Mouse (Mus musculus) forebrain, embryonic 12.5 days (tissue): ENCODE measurements around the gene Cped1. TPM values are rescaled to one million over a fixed set of nuclear protein-coding genes. Genes with fewer than 3 reads are reported as not detected.

Source experiments
- ATAC-seq: fragments of 200-750 bp; cut with Nextera tagmentation; 2 replicates; pipeline ENCODE4 v1.8.0; 2017; ENCODE audit warnings: moderate TSS enrichment; ENCODE audit not compliant: low FRiP score
- H3K27ac ChIP-seq: fragments of 300-500 bp; sonication (generic); 2 replicates; pipeline ENCODE4 v1.5.1; 2016; ENCODE audit warnings: mild to moderate bottlenecking
- H3K27me3 ChIP-seq: fragments of 300-500 bp; sonication (generic); 2 replicates; pipeline ENCODE4 v1.6.1; 2016; ENCODE audit warnings: mild to moderate bottlenecking
- H3K36me3 ChIP-seq: fragments of 300-500 bp; sonication (generic); replicated peaks from 2 replicates; pipeline ENCODE4 v1.6.1; 2016; ENCODE audit warnings: mild to moderate bottlenecking
- H3K4me1 ChIP-seq: fragments of 300-500 bp; sonication (generic); 2 replicates; pipeline ENCODE4 v1.6.1; 2016
- H3K4me2 ChIP-seq: fragments of 300-500 bp; sonication (generic); 2 replicates; pipeline ENCODE4 v1.6.1; 2016; ENCODE audit warnings: mild to moderate bottlenecking, moderate library complexity
- H3K4me3 ChIP-seq: fragments of 300-500 bp; sonication (generic); replicated peaks from 2 replicates; pipeline ENCODE4 v1.5.1; 2016; ENCODE audit warnings: mild to moderate bottlenecking
- H3K9ac ChIP-seq: fragments of 300-500 bp; sonication (generic); 2 replicates; pipeline ENCODE4 v1.6.1; 2016; ENCODE audit warnings: mild to moderate bottlenecking
- H3K9me3 ChIP-seq: fragments of 300-500 bp; sonication (generic); 2 replicates; pipeline ENCODE4 v1.6.1; 2016
- WGBS: fragments of 180-500 bp; shearing (Covaris S2); methylation state at CpG from one replicate; pipeline ENCODE4 v1.1.7; 2016; 5-methylcytosine and 5-hydroxymethylcytosine counted together
- polyA plus RNA-seq: library from polyadenylated mRNA; unstranded; fragments of >200 nt; fragmentation: Nextera tagmentation; extraction: Ambion mirVana; gene quantifications from 2 replicates; pipeline ENCODE4 v1.2.1, GENCODE M21; 2016

Cped1 gene
- polyA plus RNA-seq, 1 experiment from 2014 or later = 12.0 TPM

GRCm38 (mm10) chr6:22280217-22280861 lies 294.6 kb downstream of the Cped1 start:
- ATAC-seq = no peak
- H3K4me1 ChIP-seq = no peaks in the 10 kb centered on the region
- H3K27me3 ChIP-seq = no peaks in the 10 kb centered on the region
- no peak overlapping the region for H3K4me3 ChIP-seq
- 71% methylated on average over 14 of the region's 14 CpGs for WGBS
- H3K27ac ChIP-seq = no peak overlapping the region
- no peak overlapping the region for H3K9ac ChIP-seq
- no peak overlapping the region for H3K4me2 ChIP-seq
- H3K9me3 ChIP-seq = no peaks in the 10 kb centered on the region
- no peaks in the 10 kb centered on the region for H3K36me3 ChIP-seq

GRCm38 (mm10) chr6:22282405-22282804 lies 296.7 kb downstream of the Cped1 start:
- WGBS = 92% methylated on average over 4 of the region's 4 CpGs
- H3K9ac ChIP-seq = no peak overlapping the region
- H3K4me3 ChIP-seq = no peak overlapping the region
- H3K27me3 ChIP-seq = peaks cover 14% of the 10 kb centered on the region
- no peak overlapping the region for H3K4me2 ChIP-seq
- H3K9me3 ChIP-seq = no peaks in the 10 kb centered on the region
- no peak for ATAC-seq
- H3K36me3 ChIP-seq = no peaks in the 10 kb centered on the region
- no peak overlapping the region for H3K27ac ChIP-seq
- H3K4me1 ChIP-seq = no peaks in the 10 kb centered on the region

GRCm38 (mm10) chr6:22288004-22288736 lies 302.5 kb downstream of the Cped1 start, which contains the start of gene Wnt16:
Gene Wnt16, plus strand, starts transcription at chr6:22288227.
- peak within 1 kb of the TSS; percentile 44 for H3K4me3 ChIP-seq
- peak within 1 kb of the TSS; percentile 47; the same call in 1 of the 2 replicates for H3K9ac ChIP-seq
- peaks cover 21% of the 10 kb centered on the region for H3K4me1 ChIP-seq
- WGBS = under 1% methylated on average over 20 of the region's 20 CpGs
- ATAC-seq = peak; percentile 66
- H3K4me2 ChIP-seq = peak within 1 kb of the TSS; percentile 85
- H3K27ac ChIP-seq = no peak within 1 kb of the TSS
- peaks cover 46% of the 10 kb centered on the region for H3K27me3 ChIP-seq
- no peaks in the 10 kb centered on the region for H3K9me3 ChIP-seq
- H3K36me3 ChIP-seq = no peaks in the 10 kb centered on the region

- Histone ChIP-seq H3K4me3 (peak overlapping the region; percentile 44), H3K4me2 (peak overlapping the region; percentile 85), H3K9me3 (no peaks in the 10 kb centered on the region), H3K27ac (no peak overlapping the region), H3K27me3 (peaks cover 51% of the 10 kb centered on the region), H3K36me3 (no peaks in the 10 kb centered on the region), H3K9ac (peak overlapping the region; percentile 47; the same call in 1 of the 2 replicates), H3K4me1 (peaks cover 21% of the 10 kb centered on the region)
- under 1% methylated on average over 38 of the region's 38 CpGs for WGBS
- ATAC-seq = peak; percentile 74
These were observed 303.2 kb downstream of the Cped1 start for GRCm38 (mm10) chr6:22288737-22289460.

GRCm38 (mm10) chr6:22289461-22290021 lies 303.8 kb downstream of the Cped1 start:
- peak overlapping the region; percentile 44 for H3K4me3 ChIP-seq
- peak overlapping the region; percentile 85 for H3K4me2 ChIP-seq
- no peak overlapping the region for H3K27ac ChIP-seq
- peak overlapping the region; percentile 47; the same call in 1 of the 2 replicates for H3K9ac ChIP-seq
- H3K9me3 ChIP-seq = no peaks in the 10 kb centered on the region
- H3K4me1 ChIP-seq = peaks cover 21% of the 10 kb centered on the region
- no peak for ATAC-seq
- no peaks in the 10 kb centered on the region for H3K36me3 ChIP-seq
- H3K27me3 ChIP-seq = peaks cover 51% of the 10 kb centered on the region
- WGBS = 2% methylated on average over 21 of the region's 21 CpGs

GRCm38 (mm10) chr6:22290790-22291189 lies 305.1 kb downstream of the Cped1 start:
- Histone ChIP-seq H3K36me3 (no peaks in the 10 kb centered on the region), H3K4me2 (no peak overlapping the region), H3K4me3 (no peak overlapping the region), H3K27me3 (peaks cover 51% of the 10 kb centered on the region), H3K9ac (no peak overlapping the region), H3K4me1 (peaks cover 21% of the 10 kb centered on the region), H3K9me3 (no peaks in the 10 kb centered on the region), H3K27ac (no peak overlapping the region)
- 79% methylated on average over 8 of the region's 8 CpGs for WGBS
- ATAC-seq = no peak

- ATAC-seq = no peak
- Histone ChIP-seq H3K27ac (no peak overlapping the region), H3K9me3 (no peaks in the 10 kb centered on the region), H3K4me2 (no peak overlapping the region), H3K36me3 (no peaks in the 10 kb centered on the region), H3K27me3 (peaks cover 41% of the 10 kb centered on the region), H3K4me1 (peaks cover 21% of the 10 kb centered on the region), H3K4me3 (no peak overlapping the region), H3K9ac (no peak overlapping the region)
- WGBS = 46% methylated on average over 4 of the region's 4 CpGs
These were observed 306.3 kb downstream of the Cped1 start for GRCm38 (mm10) chr6:22292056-22292455.

GRCm38 (mm10) chr6:22293922-22294321 lies 308.2 kb downstream of the Cped1 start:
- Histone ChIP-seq H3K9ac (no peak overlapping the region), H3K4me2 (no peak overlapping the region), H3K36me3 (no peaks in the 10 kb centered on the region), H3K27ac (no peak overlapping the region), H3K9me3 (no peaks in the 10 kb centered on the region), H3K4me3 (no peak overlapping the region), H3K4me1 (peaks cover 9% of the 10 kb centered on the region), H3K27me3 (peaks cover 22% of the 10 kb centered on the region)
- ATAC-seq = no peak
- 12% methylated on average over 3 of the region's 3 CpGs for WGBS

- 81% methylated on average over 6 of the region's 6 CpGs for WGBS
- Histone ChIP-seq H3K4me1 (no peaks in the 10 kb centered on the region), H3K27me3 (peaks cover 6% of the 10 kb centered on the region), H3K9ac (no peak overlapping the region), H3K4me2 (no peak overlapping the region), H3K4me3 (no peak overlapping the region), H3K36me3 (no peaks in the 10 kb centered on the region), H3K27ac (no peak overlapping the region), H3K9me3 (no peaks in the 10 kb centered on the region)
- no peak for ATAC-seq
These were observed 311.3 kb downstream of the Cped1 start for GRCm38 (mm10) chr6:22297028-22297427.

GRCm38 (mm10) chr6:22298059-22298458 lies 312.3 kb downstream of the Cped1 start:
- Histone ChIP-seq H3K9me3 (no peaks in the 10 kb centered on the region), H3K36me3 (no peaks in the 10 kb centered on the region), H3K4me2 (no peak overlapping the region), H3K4me3 (no peak overlapping the region), H3K4me1 (no peaks in the 10 kb centered on the region), H3K9ac (no peak overlapping the region), H3K27ac (no peak overlapping the region), H3K27me3 (peaks cover 6% of the 10 kb centered on the region)
- 67% methylated on average over 14 of the region's 14 CpGs for WGBS
- no peak for ATAC-seq
